Mouse (Mus musculus): ENCODE results near the gene BC117090.
"Not testable (repeated sequence)": the region's sequence is repeated elsewhere in the genome, so short reads cannot be mapped to it uniquely, and the experiment has no call there.

- TF ChIP-seq CTCF (IDR thresholded peaks at IDR 0.05; ENCODE audit: low read depth); EP300 (optimal IDR thresholded peaks at IDR 0.05): not testable (repeated sequence)
Measured at GRCm38 (mm10) chr16:36316111-36316510, 18.0 kb downstream of the BC117090 start.
